Mouse (Mus musculus) olfactory bulb, adult 2 months (tissue): ENCODE measurements at regions not wholly inside any gene's neighbourhood (a gene's known extent, or its start where the extent isn't known, plus 50 kb on each side); places are given as distances from the start of the nearest gene placed in this dataset.

ENCODE experiments used
- H3K27ac ChIP-seq: fragments of 200-500 bp; 2 replicates; pipeline ENCODE4 v1.5.1; 2012; ENCODE audit warnings: low read depth, low read length; ENCODE audit not compliant: insufficient read depth
- H3K4me1 ChIP-seq: fragments of 200-500 bp; 2 replicates; pipeline ENCODE4 v1.6.1; 2012; ENCODE audit warnings: low read length; ENCODE audit not compliant: control insufficient read depth, insufficient read depth
- H3K4me3 ChIP-seq: fragments of 200-500 bp; 2 replicates; pipeline ENCODE4 v1.5.1; 2012; ENCODE audit warnings: mild to moderate bottlenecking, low read depth, low read length, moderate library complexity; ENCODE audit not compliant: insufficient read depth
- CTCF ChIP-seq: fragments of 200-500 bp; IDR thresholded peaks from 2 replicates; pipeline ENCODE4 v1.5.1; 2012; ENCODE audit warnings: low read depth, mild to moderate bottlenecking, low read length, moderate library complexity; ENCODE audit not compliant: insufficient read depth
- POLR2A ChIP-seq: fragments of 200-500 bp; IDR thresholded peaks from 2 replicates; pipeline ENCODE4 v1.6.1; 2012; ENCODE audit warnings: mild to moderate bottlenecking, low read depth, low read length, moderate library complexity; ENCODE audit not compliant: insufficient read depth
- WGBS: fragments of 180-500 bp; shearing (Covaris S2); methylation state at CpG from one replicate; pipeline ENCODE4 v1.1.7; 2018; 5-methylcytosine and 5-hydroxymethylcytosine counted together

DNA sequence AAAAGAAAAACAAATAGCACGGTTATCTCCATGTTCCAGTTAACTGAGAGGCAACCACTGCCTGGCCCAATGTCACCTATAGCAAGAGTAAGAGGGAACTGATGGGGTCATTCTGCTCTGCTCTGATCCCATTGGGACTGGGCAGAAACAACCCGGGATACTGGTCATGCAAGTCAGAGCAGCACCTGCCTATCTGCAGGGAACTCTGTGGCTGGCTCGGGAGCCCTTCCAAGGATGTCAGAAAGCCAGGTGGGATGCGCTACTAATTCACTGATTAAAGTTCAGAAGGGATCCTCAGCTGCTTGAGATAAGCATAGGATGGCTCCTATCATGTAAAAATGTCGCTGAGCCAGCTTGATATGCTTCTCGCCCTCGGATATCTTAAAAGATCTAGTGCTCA lies 117.2 kb downstream of the Lmo4 start:
- no peak for TF ChIP-seq CTCF
- TF ChIP-seq POLR2A = no peak
- Histone ChIP-seq H3K27ac (no peak overlapping the region), H3K4me1 (no peaks in the 10 kb centered on the region), H3K4me3 (no peak overlapping the region)
- 87% methylated on average over 7 of the region's 7 CpGs for WGBS

DNA sequence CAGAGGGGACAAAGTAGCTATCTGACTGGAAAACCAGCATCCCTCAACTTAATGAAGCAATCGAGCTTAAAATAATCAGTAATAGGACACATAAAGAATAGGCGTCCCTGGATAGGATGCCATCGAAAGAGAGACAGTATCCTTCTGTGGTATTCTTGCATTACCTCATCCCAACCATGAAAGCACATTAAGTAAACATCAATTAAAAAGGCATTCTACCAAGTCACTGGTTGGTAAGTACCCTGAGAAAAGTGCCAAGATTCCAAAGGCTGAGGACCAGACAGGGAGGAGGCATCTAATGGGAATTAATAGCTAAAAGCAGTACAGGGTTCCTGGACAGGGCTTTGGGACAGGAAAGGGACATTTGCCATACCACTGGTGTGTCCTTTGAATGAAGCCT lies 118.8 kb downstream of the Lmo4 start:
- WGBS = 65% methylated on average over 3 of the region's 3 CpGs
- H3K4me3 ChIP-seq = no peak overlapping the region
- H3K4me1 ChIP-seq = no peaks in the 10 kb centered on the region
- no peak overlapping the region for H3K27ac ChIP-seq
- TF ChIP-seq CTCF = no peak
- no peak for TF ChIP-seq POLR2A

DNA sequence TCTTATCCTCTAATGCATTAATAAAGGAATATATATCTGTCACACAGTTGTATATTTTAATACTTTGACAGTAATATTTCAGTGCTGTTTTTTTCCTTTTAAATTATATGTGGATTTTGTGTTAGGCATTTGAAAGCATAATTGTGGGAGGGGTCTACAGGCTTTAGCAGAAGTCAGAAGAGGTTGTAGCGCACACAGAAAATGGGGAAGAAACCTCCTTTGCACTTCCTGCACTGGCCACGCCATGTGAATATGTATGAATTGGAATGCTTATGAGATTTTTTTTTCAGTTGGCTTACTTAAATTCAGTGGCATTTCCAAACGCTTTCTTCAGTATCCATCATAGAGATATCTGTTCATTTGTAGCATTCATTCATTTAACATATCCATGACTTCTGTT lies 125.1 kb downstream of the Lmo4 start:
- no peak for TF ChIP-seq CTCF
- no peak for TF ChIP-seq POLR2A
- Histone ChIP-seq H3K27ac (no peak overlapping the region), H3K4me3 (no peak overlapping the region), H3K4me1 (no peaks in the 10 kb centered on the region)
- 96% methylated on average over 3 of the region's 3 CpGs for WGBS

DNA sequence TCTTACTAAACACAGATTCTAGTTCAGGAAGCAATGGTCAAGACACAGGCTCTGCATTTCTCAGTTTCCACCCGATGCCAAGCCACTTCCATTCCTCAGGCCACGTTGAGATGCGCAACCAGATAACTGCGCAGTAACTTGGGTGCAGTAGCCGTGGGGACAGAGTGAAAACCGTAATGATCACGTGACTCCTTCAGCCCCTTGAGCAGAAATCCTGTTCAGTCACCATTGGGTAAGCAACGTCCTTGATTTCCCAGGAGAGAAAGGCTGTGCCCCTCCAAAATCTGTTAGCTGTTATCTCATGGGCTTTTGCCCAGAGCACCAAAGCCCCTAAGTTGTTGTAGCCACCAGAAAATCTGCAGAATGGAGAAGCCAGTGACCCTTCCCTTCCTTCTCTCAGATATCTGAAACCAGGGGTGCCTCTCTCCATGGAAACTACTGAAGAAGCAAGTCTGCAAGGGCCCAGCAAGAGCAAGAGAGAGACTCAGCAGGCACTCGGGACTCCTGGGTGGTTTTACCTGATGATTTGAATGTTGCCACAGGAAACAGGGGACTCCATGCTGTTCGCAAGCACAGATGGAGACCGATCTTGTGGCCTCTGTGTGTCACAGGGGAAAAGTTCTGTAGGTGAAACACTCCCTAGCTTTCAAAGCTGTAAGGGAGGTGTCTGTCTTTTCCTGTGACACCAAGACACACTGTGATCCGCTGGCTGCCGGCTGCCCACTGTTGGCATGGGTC lies 126.7 kb downstream of the Lmo4 start:
- Histone ChIP-seq H3K4me3 (no peak overlapping the region), H3K27ac (no peak overlapping the region), H3K4me1 (no peaks in the 10 kb centered on the region)
- no peak for TF ChIP-seq CTCF
- no peak for TF ChIP-seq POLR2A
- 88% methylated on average over 13 of the region's 13 CpGs for WGBS

DNA sequence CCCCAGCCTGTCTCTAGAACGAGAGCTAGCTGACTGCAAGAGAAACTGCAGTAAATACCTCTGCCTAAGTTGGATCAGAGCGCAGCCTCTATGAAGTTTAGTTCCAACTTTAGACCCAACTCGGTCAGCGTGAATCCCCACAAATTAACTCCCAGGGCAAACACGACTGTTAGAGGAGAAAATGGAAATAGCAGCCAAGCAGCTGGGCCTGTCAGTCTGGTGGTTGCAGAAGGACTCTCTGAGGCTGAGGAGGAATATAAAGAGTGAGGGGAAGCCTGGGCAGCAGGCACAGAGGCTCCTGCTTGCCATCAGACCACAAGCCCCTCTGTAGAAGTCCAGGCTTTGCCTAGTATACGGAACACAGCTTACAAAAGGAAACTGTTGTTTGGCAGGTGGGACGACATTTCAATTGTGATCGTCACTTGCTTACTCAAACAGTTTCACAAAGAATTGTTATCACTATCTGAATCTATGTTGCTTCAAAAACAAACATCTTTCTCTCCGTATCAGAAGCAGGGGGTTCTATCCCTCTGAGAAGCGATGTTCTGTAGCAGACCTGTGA lies 135.0 kb downstream of the Lmo4 start:
- 69% methylated on average over 10 of the region's 10 CpGs for WGBS

DNA sequence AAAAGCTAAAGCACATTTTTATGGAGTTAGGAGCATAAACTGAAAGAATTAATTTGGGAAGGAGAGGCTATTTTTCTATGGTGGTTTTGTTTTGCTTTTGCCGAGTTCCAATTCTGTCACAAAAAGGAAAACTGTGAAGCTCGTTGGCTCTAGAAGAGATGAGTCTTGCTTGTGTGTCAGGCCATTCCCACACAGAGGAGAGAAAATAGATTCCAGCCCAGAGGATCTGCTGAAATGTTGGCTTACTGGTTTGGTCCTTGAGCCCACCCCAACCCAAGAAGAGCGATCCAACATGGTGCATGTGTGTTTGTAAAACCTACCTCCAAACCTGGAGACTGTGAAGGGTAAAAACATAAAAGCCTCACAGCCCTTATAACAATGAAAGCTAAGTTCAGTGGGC lies 138.0 kb downstream of the Lmo4 start:
- Histone ChIP-seq H3K4me3 (no peak overlapping the region), H3K4me1 (no peaks in the 10 kb centered on the region), H3K27ac (no peak overlapping the region)
- WGBS = 92% methylated on average over 3 of the region's 3 CpGs
- no peak for TF ChIP-seq CTCF

More for the DNA sequence above, 135.0 kb downstream of the Lmo4 start:
- TF ChIP-seq POLR2A = no peak
- no peak for TF ChIP-seq CTCF
- H3K4me1 ChIP-seq = no peaks in the 10 kb centered on the region
- H3K4me3 ChIP-seq = no peak overlapping the region
- no peak overlapping the region for H3K27ac ChIP-seq

DNA sequence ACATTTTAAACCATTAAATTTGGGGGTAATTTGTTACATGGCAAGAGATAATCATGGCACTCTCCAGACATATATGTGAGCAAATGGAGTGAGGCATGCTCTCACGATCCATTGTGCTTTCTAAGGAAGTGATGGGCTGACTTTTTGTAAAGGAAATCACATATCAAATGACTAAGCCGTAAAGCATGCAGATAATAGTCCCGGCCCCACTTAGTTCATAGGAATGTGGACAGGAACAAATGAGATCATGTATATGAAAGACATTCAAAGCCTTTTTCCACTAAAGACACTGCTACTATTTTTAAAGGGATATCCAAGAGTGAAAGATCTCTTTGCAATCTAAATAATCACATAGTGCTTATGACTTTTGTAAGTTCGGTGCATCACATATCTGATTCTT lies 146.9 kb downstream of the Lmo4 start:
- Histone ChIP-seq H3K4me1 (no peaks in the 10 kb centered on the region), H3K27ac (no peak overlapping the region), H3K4me3 (no peak overlapping the region)
- TF ChIP-seq POLR2A = no peak
- no peak for TF ChIP-seq CTCF
- WGBS = 84% methylated on average over 4 of the region's 4 CpGs

DNA sequence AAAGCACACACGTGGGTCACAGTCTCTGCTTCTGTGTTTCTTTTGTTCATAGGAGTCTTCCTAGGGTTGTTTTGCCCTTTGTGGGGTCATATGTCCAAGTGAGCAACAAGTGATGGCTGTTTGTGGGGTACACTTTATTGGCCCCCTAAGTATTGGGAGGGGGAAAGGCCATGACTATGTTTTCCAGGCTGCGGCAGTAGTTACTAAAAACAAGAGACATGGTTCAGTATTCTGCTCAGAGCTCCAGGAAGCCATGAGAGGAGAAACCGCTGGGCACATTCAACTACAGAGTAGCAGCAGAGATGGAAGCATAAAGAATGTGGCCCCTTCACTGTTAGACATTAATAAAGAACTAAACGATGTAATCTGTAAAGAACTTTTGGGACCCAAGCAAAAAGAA lies 154.7 kb downstream of the Lmo4 start:
- TF ChIP-seq POLR2A = no peak
- TF ChIP-seq CTCF = no peak
- Histone ChIP-seq H3K4me3 (no peak overlapping the region), H3K27ac (no peak overlapping the region), H3K4me1 (no peaks in the 10 kb centered on the region)
- 86% methylated on average over 4 of the region's 4 CpGs for whole genome bisulfite sequencing

DNA sequence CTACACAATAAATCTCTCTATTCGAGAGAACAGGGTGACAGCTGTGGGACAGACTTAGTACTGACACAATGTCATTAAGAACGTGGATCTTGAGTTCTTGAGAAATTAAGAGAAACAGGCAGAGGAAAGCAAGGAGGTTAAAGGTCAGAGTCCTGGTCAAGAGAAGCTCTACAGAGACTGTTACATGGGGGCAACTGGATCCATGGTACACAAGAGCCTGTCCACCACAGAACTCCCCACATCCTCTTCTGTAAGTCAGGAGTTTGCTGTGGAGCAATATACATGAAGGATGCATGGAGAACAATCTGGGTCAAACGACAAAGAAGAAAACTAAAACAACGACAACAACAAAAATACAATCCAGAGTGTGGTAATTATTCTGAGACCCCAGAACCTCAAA lies 155.8 kb downstream of the Lmo4 start:
- Histone ChIP-seq H3K4me3 (no peak overlapping the region), H3K27ac (no peak overlapping the region), H3K4me1 (no peaks in the 10 kb centered on the region)
- WGBS = 85% methylated on average over 4 of the region's 4 CpGs
- TF ChIP-seq CTCF = no peak
- no peak for TF ChIP-seq POLR2A

DNA sequence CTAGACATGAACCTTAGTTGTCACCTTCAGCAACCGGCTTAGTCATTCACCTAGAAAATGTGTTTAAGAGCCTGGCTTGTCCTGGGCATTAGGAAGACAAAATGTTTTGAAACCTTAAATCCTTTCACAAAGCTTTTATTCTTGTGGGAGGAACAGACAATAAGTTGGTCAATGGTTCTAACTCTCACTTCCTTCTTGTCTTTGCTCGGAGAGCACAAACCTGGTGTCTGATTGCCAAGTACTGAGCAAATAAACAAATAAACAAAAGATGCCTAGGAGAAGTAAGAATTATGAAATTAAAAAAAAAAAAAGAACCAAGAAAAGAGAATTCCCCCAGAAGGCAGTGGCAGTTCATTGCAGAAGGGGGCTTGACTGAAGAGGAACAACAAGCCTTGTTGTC lies 160.7 kb downstream of the Lmo4 start:
- TF ChIP-seq CTCF (no peak), POLR2A (no peak)
- 87% methylated on average over 2 of the region's 2 CpGs for WGBS
- Histone ChIP-seq H3K4me1 (no peaks in the 10 kb centered on the region), H3K27ac (no peak overlapping the region), H3K4me3 (no peak overlapping the region)
